Mouse (Mus musculus) right cerebral cortex, postnatal 14 days (tissue): ENCODE results near the gene Gpn2.

Experiments used
- DNase-seq: peaks from one replicate; pipeline ENCODE4 v3.0.0; 2022

The Gpn2 gene

DNA sequence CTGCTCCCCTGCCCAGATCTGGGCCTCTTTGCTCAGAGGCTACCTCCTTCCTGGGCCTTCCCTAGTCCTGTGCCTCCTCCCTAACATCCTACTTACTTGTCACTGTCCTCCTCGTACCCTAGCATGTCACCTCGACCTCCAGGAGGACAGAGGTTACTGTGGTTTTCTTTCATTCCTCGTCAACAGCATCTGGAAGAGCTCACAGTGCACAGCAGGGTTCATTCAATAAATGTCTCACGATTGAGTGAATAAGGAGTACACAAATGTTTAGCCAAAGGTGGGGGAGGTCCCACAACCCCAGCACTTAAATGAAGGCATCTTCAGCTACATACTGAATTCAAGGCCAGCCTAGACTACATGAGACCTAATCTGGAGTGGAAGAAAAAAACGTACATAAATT, 42.1 kb downstream of the Gpn2 start:
- no peak for DNase-seq

DNA sequence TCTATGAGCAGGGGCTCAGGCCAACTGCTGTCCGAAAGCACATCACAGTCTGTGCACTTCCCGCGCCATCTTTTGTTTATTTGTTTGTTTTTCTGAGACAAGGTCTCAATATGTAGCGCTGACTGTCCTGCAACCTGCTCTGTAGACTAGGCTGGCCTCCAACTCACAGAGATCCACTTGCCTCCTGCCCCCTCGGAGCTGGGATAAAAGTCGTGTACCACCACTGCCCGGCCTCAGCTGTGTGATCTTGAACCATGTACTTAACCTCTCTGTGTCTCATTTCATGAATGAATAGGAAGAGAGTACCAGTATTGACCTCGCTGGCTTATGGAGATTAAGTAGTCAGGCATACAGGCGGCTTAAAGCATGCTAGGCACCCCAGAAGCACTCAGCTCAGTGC, 42.5 kb downstream of the Gpn2 start:
- no peak for DNase-seq

DNA sequence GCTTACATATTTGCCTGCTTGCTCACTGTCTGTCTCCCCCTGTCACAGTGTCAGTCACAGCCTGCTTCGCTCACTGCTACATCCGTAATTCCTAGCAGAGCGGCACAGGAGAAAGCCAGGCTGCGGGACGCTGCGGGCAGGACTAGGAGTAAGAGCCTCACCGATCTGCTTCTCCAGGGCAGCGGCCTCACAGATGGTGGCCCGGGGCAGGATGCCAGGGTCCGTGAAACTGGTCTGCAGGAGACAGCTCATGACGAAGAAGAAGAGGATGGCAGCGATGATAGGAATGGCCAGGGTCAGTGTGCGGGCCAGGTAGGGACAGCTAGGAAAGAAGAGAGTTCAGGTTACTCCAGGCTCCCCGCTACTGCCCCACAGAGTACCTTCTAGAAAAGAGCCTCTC, 42.9 kb downstream of the Gpn2 start:
- DNase-seq: no peak

DNA sequence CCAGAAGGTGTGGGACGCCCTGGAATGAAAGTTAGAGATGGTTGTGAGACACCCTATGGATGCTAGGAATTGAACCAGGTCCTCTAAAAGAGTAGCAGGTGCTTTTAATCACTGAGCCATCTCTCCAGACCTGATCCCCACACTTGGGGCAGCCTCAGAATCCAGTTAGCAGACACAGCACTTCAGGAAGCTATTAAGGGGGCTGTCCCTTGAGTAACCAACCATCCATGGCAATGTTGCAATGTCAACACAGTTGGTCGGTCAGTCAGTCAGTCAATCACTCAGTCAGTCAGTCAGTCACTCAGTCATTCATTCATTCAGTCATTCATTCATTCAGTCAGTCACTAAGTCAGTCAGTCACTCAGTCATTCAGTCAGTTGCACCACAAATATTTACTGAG, 44.4 kb downstream of the Gpn2 start:
- no peak for DNase-seq

DNA sequence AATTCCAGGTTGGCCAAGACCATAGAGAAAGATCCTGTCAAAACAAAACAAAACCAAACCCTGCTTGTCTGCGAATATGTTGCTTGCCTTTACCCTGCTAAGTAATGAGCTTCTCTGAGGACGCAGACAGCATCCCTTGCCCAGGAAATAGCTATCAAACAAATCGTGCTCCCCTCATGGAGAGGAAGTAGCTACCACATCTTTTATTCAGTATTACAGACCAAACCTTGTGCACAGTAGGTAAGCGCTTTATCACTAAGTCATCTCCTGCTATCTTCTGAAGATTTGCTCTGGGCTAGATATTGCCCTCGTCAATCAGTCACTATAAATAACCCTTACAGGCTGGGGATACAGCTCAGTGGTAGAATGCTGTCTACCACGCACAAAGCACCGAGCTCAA, 45.0 kb downstream of the Gpn2 start:
- DNase-seq: no peak

DNA sequence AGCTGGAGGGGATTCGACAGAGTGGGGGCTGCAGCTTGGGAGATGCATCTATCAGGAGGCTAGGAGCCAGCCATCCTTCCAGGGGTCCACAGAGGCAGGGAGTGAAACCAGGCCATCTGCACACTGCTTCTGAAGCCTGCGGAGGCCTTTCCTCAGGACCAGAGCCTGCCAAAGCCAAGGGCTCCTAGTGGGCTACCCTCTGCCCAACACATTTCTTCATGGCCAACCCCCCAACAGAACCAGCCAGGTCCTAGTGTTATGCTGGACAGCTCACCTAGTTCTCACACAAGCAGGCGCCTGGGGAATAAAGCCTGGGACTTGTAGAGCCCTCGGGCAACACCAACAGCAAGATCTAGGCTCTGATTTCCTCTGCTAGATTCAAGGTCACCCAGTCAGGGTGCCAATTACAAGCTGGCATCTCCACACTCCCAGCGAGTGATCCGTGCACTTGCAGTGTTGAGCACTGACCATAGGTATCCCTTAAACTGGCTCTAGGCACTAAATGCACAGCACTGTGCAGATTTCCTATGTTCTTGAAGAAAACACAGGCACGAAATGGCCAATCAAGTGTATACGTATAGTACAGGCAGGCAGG, 46.3 kb downstream of the Gpn2 start:
- no peak for DNase-seq

DNA sequence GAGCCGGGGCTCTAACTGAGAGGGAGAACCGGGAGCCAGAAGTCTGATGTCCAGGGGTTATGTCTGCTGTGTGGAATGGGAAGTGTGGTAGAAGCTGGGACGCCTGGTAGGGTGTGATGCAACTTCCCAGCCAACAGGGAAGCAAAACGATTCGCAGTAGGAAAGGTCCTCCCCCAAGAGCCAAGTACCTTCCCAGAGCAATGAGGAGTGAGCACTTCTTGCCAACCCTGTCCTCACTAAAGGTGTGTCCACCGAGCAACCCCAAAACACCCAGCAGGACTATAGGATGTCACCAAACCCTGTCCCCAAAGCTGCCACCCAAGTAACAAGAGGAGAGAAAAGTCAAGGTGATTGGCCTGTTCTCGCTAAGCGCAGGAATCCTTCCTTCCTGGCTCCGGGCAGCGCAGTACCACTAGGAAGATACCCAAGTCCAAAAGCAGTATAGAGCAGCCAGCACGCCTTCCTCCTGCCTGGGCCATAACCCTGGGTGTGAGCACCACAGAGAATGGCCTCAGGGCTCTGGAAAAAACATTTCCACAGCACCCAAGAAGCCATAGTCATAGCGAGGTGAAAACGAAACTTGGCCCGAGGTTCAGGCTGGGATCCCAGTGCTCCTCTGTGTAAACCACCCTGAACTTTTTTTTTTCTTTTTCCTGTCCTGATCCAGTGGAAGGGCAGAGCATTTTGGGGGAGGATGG, 47.1 kb downstream of the Gpn2 start:
- no peak for DNase-seq

DNA sequence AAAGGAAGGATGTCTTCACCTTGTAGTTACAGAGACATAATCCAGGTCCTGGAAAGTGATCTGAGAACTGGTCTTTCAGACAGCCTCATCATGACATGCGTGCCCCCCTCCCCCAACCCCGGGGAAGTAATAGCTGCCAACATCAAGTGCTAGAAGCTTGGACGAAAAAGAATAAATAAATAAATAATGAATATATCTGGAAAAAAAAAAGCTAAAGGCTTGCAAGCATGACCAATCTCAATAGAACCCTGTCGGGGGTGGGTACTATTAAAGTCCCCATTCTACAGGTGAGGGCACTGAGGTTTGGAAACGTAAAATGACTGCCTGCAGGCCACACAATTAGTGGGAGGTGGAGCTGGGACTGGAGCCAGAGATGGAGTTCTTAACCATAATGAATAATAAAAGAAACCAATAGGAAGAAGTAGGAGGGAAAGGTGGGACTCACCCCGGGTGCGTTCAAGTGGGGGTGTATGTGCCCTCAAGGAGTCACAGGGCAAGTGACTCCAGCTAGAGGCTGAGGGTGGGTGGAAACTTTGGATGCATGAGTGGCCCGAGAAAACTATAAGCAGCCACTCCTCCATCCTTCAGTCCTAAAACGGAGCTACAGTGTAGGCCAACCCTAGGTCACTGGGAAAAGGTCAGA, 47.7 kb downstream of the Gpn2 start:
- DNase-seq: no peak

DNA sequence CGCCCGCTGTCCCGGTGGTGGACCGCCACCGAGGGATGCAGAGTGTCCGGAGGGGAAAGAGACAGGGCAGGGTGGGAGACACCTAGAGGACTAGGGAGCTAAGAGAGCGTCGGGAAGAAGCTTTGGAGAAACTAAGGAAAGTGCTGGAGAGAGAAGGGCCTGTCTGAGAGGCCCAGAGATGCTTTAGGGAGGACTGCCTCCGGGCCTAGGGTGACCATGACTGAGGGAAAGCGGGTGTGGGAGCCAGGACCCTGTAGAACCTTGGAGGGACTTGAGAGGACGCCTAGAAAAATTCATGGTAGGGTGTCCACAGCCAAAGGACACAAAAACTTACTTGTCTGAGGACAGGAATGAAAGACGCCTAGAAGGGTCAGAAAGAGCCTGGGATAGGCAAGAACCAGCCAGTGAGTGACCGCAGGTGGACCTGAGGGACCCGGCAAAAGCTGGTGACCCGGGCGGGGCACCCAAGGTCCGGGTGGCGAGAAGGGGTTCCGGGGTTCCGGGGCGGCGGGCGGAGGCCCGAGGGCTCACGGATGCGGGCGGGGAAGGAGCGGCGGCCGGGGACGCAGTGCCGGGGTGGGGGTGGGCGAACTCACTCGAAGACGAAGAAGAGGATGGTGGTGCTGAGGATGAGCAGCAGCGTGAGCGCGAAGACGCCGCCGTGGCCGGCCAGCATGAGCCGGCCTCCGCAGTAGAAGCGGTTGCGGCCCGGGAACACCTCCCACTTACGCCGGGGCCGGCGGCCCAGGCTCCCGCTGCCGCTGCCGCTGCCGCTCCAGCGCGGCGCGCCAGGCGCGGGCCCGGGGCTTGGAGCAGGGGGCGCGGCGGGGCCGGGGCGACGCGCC, 48.5 kb downstream of the Gpn2 start:
- DNase-seq: peak; percentile 35

DNA sequence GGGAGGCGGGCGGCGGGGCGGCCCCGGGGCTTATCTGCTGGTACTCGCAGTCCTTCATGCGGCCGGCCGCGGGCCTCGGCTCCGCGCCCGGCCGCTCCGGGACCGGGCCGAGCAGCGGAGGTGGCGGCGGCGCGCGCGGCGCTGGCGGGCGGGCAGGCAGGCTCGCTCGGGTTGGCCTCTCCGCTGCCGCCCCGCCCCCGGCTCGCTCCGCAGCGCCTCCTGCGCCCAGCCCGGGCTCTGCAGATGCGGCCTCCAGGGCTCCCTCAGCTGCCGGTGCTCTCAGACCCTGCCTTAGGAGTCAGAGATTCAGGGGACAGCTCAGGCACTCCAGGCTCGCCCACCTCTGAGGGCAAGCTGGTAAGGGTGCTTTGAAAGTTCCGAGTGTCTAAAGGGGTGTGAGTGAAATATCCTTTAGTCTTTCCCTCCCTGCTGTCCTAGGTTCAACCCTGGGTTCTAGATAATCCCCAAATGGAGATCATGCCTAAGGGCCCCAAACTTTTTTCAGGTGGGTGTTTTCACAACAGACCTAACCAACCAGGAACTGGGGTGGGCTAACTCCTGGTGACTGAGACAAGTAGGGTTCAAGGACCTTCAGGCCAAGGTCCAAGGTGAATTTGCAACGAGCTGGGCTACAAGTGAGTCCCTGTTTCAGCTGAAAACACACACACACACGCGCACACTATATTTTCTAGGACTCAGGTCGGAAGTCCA, 49.3 kb downstream of the Gpn2 start:
- DNase-seq: peak; percentile 81

DNA sequence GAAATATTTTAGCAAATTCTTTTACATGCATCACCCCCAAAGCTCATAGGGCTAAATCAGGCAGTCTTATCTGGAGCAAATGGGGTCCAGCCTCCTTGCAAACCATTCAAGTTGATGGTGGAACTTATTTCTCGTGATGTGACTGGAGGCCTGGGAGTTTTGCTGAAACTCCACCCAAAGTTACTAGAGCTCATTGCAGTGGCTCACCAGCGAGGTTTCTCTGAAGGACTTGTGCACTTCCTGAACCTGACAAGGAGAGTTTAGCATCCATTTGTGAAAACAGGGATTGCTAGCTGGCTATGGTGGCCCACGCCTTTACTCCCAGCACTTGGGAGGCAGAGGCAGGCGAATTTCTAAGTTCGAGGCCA, 49.9 kb downstream of the Gpn2 start:
- DNase-seq: no peak
